Mouse (Mus musculus): ENCODE data around the gene Lsamp. TPM values are rescaled to one million over a fixed set of nuclear protein-coding genes. Genes with fewer than 3 reads are reported as not detected.

Lsamp gene
- total and polyA plus RNA-seq, 3 experiments, result not detected

DNA sequence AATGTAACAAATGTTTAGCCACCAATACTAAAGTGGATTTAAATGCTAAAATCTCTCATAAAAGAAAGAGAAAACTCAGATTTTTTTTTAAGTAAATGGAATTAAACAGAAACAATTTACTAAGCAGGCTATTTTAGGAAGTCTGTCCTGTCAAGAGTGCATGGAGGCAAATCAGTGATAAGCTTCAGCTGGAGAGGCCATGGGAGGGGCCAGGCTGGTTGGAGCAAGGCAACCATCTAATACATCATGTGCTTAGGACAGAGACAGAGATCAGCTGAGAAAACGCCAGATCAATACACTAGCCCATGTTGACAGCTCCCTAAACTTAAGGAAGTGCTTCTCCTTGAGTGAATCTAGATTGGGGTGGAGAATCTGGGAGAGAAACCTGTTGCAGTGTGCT is 1793.4 kb downstream of the Lsamp start:
- TF ChIP-seq CHD1 (IDR thresholded peaks at IDR 0.05; ENCODE audit: low read depth, low read length), result no peak
- no peak for TF ChIP-seq JUN (IDR thresholded peaks at IDR 0.05; ENCODE audit: insufficient read depth, low read depth, low read length)
- TF ChIP-seq MAZ (IDR thresholded peaks at IDR 0.05; ENCODE audit: low read depth, low read length), result no peak
- TF ChIP-seq MXI1 (IDR thresholded peaks at IDR 0.05; ENCODE audit: low read depth, low read length), result no peak
- no peak for TF ChIP-seq ETS1 (conservative IDR thresholded peaks at IDR 0.05; ENCODE audit: low read depth, low read length)
- TF ChIP-seq SMC3 (IDR thresholded peaks at IDR 0.05; ENCODE audit: low read depth, low read length), result no peak
- no peak for TF ChIP-seq ZMIZ1 (IDR thresholded peaks at IDR 0.05; ENCODE audit: low read depth, low read length)
- no peak for TF ChIP-seq E2F4 (IDR thresholded peaks at IDR 0.05; ENCODE audit: insufficient replicate concordance, low read depth, low read length)
- TF ChIP-seq ZKSCAN1 (IDR thresholded peaks at IDR 0.05; ENCODE audit: borderline replicate concordance, low read depth, low read length), result no peak
- TF ChIP-seq PAX5 (IDR thresholded peaks at IDR 0.05; ENCODE audit: low read length), result no peak
- TF ChIP-seq RAD21 (IDR thresholded peaks at IDR 0.05; ENCODE audit: low read depth, low read length), result no peak
- no peak for TF ChIP-seq EP300 (IDR thresholded peaks at IDR 0.05; ENCODE audit: low read length)
- DNase-seq (ENCODE audit: extremely low read depth), result no peak
- in situ Hi-C loops (cut with MboI; ENCODE audit: low pct_ligation_motif_present, low pct_unique_long_range_greater_than_20kb, low sequenced_read_pairs), result no loop called here
- Histone ChIP-seq H3K9ac (ENCODE audit: insufficient read depth, low read depth) (no peak overlapping the region), H3K9me3 (replicated peaks; ENCODE audit: low read length) (peaks cover 47% of the 10 kb centered on the region), H3K27me3 (replicated peaks) (no peaks in the 10 kb centered on the region), H3K4me3 (replicated peaks in 1 of 3; ENCODE audit: low read depth in 2 of 3, low read length in 2 of 3, poor library complexity in 1 of 3) (no peak overlapping the region), H3K4me1 (ENCODE audit: control insufficient read depth in 1 of 2, insufficient read depth in 2 of 2) (no peaks in the 10 kb centered on the region), H3K27ac (ENCODE audit: insufficient read depth, low read depth) (no peak overlapping the region), H3K79me2 (replicated peaks; ENCODE audit: control insufficient read depth, extremely low read depth, insufficient read depth, poor library complexity, severe bottlenecking) (no peaks in the 10 kb centered on the region), H3K4me2 (ENCODE audit: insufficient read depth, low read depth, poor library complexity, severe bottlenecking) (no peak overlapping the region), H3K36me3 (replicated peaks in 1 of 2; ENCODE audit: control insufficient read depth in 1 of 2, insufficient read depth in 1 of 2, low read length in 1 of 2) (no peaks in the 10 kb centered on the region)
- dilution Hi-C loops (cut with MboI; ENCODE audit: extremely low pct_ligation_motif_present, extremely low pct_unique_long_range_greater_than_20kb, low sequenced_read_pairs), result no loop called here

DNA sequence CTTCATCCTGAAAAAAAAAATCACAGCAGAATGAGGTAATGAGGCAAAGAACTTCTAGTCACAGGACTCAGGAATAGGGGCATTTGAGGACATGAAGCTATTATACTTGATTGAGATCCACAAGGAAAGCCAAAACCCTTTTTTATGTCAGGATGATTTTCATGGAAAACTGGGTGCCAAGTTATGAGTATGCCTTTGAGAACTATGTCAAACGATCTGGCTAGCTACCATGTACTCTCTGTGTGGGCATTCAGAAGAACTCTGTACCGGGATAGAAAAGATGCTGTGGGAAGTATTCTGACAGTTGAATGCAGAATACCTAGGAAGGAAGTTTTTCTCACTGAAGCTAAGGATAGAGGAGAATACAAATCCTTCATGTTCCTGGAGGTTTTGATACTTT is 1801.4 kb downstream of the Lsamp start:
- TF ChIP-seq RAD21 (IDR thresholded peaks at IDR 0.05; ENCODE audit: low read depth, low read length), result no peak
- no peak for TF ChIP-seq TBP (conservative IDR thresholded peaks at IDR 0.05; ENCODE audit: low read depth, low read length)
- in situ Hi-C loops (cut with MboI; ENCODE audit: low pct_ligation_motif_present, low pct_unique_long_range_greater_than_20kb, low sequenced_read_pairs), result no loop called here
- no peak overlapping the region for H3K4me3 ChIP-seq (replicated peaks in 1 of 3; ENCODE audit: low read depth in 2 of 3, low read length in 2 of 3, poor library complexity in 1 of 3)

DNA sequence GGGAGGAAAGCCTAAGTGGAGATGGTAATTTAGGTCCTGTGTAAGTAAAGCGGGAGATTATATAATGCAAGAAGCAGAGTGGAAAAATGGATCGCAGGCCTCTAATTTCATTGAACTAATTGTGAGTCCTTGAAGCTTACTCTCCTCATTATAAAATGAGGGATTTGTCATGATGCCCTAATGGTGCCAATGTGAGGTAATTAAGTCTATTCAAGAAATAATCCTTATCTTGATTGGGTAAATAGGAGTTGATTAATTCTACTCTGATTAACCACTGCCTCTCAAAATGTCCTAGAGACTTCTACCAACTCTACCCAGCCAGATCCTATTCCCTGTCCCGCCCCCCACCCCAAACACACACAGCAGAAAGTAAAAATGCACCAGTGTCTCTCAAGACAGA is 1802.5 kb downstream of the Lsamp start:
- H3K36me3 ChIP-seq (replicated peaks in 1 of 2; ENCODE audit: control insufficient read depth in 1 of 2, insufficient read depth in 1 of 2, low read length in 1 of 2), result no peaks in the 10 kb centered on the region
- no peak overlapping the region for H3K9ac ChIP-seq (ENCODE audit: insufficient read depth, low read depth)
- no peaks in the 10 kb centered on the region for H3K27me3 ChIP-seq (replicated peaks)
- no peak overlapping the region for H3K27ac ChIP-seq (ENCODE audit: insufficient read depth, low read depth)
- H3K9me3 ChIP-seq (replicated peaks; ENCODE audit: low read length), result peaks cover 39% of the 10 kb centered on the region
- no peak for TF ChIP-seq EP300 (IDR thresholded peaks at IDR 0.05; ENCODE audit: low read length)
- TF ChIP-seq TCF12 (IDR thresholded peaks at IDR 0.05; ENCODE audit: low read depth, low read length), result no peak
- TF ChIP-seq JUND (conservative IDR thresholded peaks at IDR 0.05; ENCODE audit: low read depth, low read length), result no peak
- TF ChIP-seq MAZ (IDR thresholded peaks at IDR 0.05; ENCODE audit: low read depth, low read length), result no peak
- TF ChIP-seq POLR2A (IDR thresholded peaks at IDR 0.05; ENCODE audit: low read depth, low read length), result no peak
- no peak for TF ChIP-seq PAX5 (IDR thresholded peaks at IDR 0.05; ENCODE audit: low read length)
- TF ChIP-seq USF1 (IDR thresholded peaks at IDR 0.05; ENCODE audit: low read depth, low read length), result no peak
- no peak for TF ChIP-seq GABPA (IDR thresholded peaks at IDR 0.05; ENCODE audit: insufficient replicate concordance, low read depth, low read length)
- TF ChIP-seq MYC (IDR thresholded peaks at IDR 0.05; ENCODE audit: low read depth, low read length), result no peak
- TF ChIP-seq POLR2AphosphoS2 (IDR thresholded peaks at IDR 0.05; ENCODE audit: low read depth, low read length), result no peak
- no peak for TF ChIP-seq IRF4 (IDR thresholded peaks at IDR 0.05; ENCODE audit: low read depth, low read length)
- no peak for TF ChIP-seq CTCF (conservative IDR thresholded peaks at IDR 0.05 in 1 of 2, IDR thresholded peaks at IDR 0.05 in 1 of 2; ENCODE audit: low read depth in 2 of 2, low read length in 2 of 2)
- no peak for TF ChIP-seq RAD21 (IDR thresholded peaks at IDR 0.05; ENCODE audit: low read depth, low read length)
- dilution Hi-C loops (cut with MboI; ENCODE audit: extremely low pct_ligation_motif_present, extremely low pct_unique_long_range_greater_than_20kb, low sequenced_read_pairs) (no loop called here), in situ Hi-C loops (cut with MboI; ENCODE audit: low pct_ligation_motif_present, low pct_unique_long_range_greater_than_20kb, low sequenced_read_pairs) (no loop called here)
- DNase-seq (ENCODE audit: extremely low read depth), result no peak
- H3K79me2 ChIP-seq (replicated peaks; ENCODE audit: control insufficient read depth, extremely low read depth, insufficient read depth, poor library complexity, severe bottlenecking), result no peaks in the 10 kb centered on the region
- no peaks in the 10 kb centered on the region for H3K4me1 ChIP-seq (ENCODE audit: control insufficient read depth in 1 of 2, insufficient read depth in 2 of 2)
- no peak overlapping the region for H3K4me3 ChIP-seq (replicated peaks in 1 of 3; ENCODE audit: low read depth in 2 of 3, low read length in 2 of 3, poor library complexity in 1 of 3)
- no peak overlapping the region for H3K4me2 ChIP-seq (ENCODE audit: insufficient read depth, low read depth, poor library complexity, severe bottlenecking)

More for the DNA sequence above, 1801.4 kb downstream of the Lsamp start:
- Histone ChIP-seq H3K4me2 (ENCODE audit: insufficient read depth, low read depth, poor library complexity, severe bottlenecking) (no peak overlapping the region), H3K27ac (ENCODE audit: insufficient read depth, low read depth) (no peak overlapping the region), H3K9ac (ENCODE audit: insufficient read depth, low read depth) (no peak overlapping the region), H3K79me2 (replicated peaks; ENCODE audit: control insufficient read depth, extremely low read depth, insufficient read depth, poor library complexity, severe bottlenecking) (no peaks in the 10 kb centered on the region), H3K9me3 (replicated peaks; ENCODE audit: low read length) (peaks cover 40% of the 10 kb centered on the region), H3K27me3 (replicated peaks) (no peaks in the 10 kb centered on the region), H3K36me3 (replicated peaks in 1 of 2; ENCODE audit: control insufficient read depth in 1 of 2, insufficient read depth in 1 of 2, low read length in 1 of 2) (no peaks in the 10 kb centered on the region), H3K4me1 (ENCODE audit: control insufficient read depth in 1 of 2, insufficient read depth in 2 of 2) (no peaks in the 10 kb centered on the region)
- dilution Hi-C loops (cut with MboI; ENCODE audit: extremely low pct_ligation_motif_present, extremely low pct_unique_long_range_greater_than_20kb, low sequenced_read_pairs), result no loop called here
- DNase-seq (ENCODE audit: extremely low read depth), result no peak
